Mouse (Mus musculus) spleen, adult 10 weeks (tissue): ENCODE data around the gene Srsy. TPM values are rescaled to one million over a fixed set of nuclear protein-coding genes. Genes with fewer than 3 reads are reported as not detected.

ENCODE experiments used
- polyA plus RNA-seq: library from polyadenylated mRNA; stranded (reverse); fragments of 350-450 nt; fragmentation: Illumina TruSeq; extraction: RNeasy Lipid Tissue Mini Kit (QIAGEN cat#74804); gene quantifications from one replicate; pipeline ENCODE4 v1.2.3, GENCODE M21; 2015; ENCODE audit warnings: low replicate concordance; ENCODE audit not compliant: insufficient read depth

Gene Srsy
- polyA plus RNA-seq = not detected

GRCm38 (mm10) chrY:17937230-17937629 lies at the start of gene Srsy:
Gene Srsy, minus strand, starts transcription at chrY:17937330.

Other genes with a start within 250 kb of the Srsy start
- gene Gm21904, start 91.1 kb downstream of the Srsy start, polyA plus RNA-seq = not detected
- gene Gm20772, start 62.6 kb downstream of the Srsy start, polyA plus RNA-seq = not detected
- not detected for gene Gm20831, start 62.6 kb downstream of the Srsy start, polyA plus RNA-seq
- not detected for gene Gm21764, start 124.5 kb upstream of the Srsy start, polyA plus RNA-seq
- not detected for gene Ssty1, start 151.8 kb upstream of the Srsy start, polyA plus RNA-seq